Mouse (Mus musculus) gastrocnemius, adult 8-10 months (tissue): ENCODE measurements around the gene Sergef. TPM values are rescaled to one million over a fixed set of nuclear protein-coding genes. Genes with fewer than 3 reads are reported as not detected.
A peak's percentile ranks its signal among the peaks of the same experiment; 100 is the strongest.

Experiments
- DNase-seq, 2 experiments: peaks; one replicate each; pipeline ENCODE4 v3.0.0; 2022; ENCODE audit warnings: low spot score in 2 of 2
- total RNA-seq, 4 experiments: library from RNA; stranded (reverse); gene quantifications; 2 replicates each; pipeline ENCODE4 v1.2.4; 2022

Gene Sergef
- total RNA-seq, 4 experiments from 2014 or later: 1.5 to 3.8 (median 3.1) TPM

DNA sequence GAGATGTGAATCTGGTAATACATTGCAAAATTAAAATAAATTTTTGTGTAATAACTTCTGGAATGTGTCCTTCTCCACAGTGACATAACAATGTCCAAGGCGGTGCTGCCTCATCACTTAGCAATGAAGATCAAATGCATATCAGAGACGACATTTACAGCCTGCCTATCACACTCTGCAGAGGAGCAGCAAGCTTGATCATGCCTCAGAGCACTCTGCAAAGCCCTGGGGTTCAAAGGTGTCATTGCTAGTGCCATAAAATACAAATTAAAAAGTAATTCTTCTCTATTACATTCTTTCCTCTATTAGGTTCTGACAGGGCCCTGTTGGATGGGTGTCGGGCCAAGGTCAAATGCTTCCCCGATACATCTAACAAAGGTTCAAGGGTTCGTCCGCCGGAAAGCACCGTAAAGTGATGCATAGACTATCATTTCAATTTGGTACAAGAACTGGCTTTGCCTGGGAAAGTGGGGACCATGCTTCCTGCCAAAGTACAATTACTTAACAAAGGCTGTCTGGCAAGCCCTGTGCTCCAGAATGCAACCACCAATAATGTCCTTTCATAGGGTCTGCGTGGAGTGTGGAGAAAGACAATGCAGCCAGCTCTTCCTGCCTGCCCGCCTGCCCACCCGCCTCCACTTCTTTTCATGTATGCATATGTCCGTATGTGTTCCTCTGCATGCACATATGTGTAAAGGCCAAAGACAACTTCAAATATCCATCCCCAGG is 130.9 kb downstream of the Sergef start:
- DNase-seq: no peak

DNA sequence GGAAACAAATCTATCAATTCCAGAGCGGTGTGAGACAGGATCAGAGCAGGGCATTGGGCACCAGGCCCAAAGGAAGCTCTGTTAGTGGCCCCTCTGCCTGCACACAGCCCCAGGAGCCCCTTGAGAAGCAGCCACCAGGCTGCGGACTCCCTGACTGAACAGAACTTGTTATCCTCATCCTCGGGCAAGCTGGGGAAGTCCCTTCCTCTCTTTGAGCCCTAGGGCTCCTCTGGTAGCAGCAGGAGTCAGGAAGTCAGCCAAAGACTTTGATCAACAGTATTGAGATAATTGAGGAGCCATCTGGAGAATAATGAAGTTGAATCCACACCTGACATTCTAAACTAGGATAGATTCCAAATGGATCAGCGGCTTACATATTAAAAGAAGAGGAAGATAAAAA is 135.4 kb downstream of the Sergef start:
- no peak for DNase-seq

DNA sequence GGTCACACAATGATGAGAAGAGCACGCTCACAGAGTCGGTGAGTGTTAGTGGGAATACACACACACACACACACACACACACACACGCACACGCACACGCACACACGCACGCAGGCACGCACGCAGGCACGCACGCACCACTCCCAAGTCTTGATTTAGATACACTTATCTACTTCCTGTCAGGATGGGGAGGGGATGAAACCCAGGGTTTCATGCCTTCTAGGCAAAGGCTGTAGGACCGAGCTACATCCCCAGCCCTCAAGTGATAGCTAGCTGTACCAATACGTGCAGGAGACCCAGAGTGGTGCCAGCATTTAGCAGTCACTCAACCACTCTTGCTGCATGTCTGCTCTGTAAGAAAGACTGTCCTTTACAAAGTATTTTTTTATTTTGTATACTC is 137.0 kb downstream of the Sergef start:
- DNase-seq: no peak

GRCm38 (mm10) chr7:46501458-46501857 is 138.1 kb downstream of the Sergef start:
- no peak for DNase-seq

DNA sequence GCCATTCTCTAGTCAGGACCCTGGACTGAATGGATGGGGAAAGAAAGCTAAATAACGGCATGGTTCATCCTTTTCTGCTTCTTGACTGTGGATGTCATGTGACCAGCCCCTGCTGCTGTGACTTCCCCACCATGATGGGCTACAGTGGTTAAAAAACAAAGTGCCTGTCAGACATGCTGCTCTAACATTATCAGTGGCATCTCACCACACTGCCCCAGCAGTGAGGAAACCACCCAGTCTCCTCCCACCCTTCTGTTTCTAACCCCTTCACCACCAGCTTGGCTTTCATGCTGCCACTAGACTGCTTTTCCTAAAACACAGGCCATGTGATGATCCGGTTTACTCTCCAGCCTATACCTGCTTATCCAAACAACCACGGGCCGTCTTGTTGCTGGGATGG is 140.0 kb downstream of the Sergef start:
- DNase-seq: no peak

DNA sequence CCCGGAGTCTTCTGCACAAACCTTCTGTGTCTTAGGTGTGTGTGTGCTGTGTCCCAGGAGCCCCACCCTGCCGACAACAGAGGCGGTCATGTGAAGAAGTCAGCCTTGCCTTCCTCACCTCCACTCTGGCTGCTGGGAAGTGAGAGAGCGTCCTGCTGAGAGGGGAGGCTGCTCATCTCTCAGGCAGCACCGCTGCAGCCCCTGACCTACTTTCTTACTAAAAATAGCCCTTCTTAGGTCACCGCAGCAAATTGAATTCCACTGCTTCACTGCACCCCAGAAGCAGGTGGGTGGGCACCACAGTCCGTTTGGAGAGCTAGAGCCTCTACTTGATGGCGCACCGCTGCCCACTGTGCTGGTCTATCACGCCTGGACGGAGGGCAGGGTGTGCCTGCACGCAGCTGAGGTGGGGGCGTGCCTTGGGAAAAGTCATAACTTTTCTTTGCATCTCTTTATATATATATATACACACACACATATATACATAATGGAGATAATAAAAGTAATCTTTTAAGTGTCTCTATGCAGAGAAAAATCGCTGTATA is 147.4 kb downstream of the Sergef start:
- no peak for DNase-seq

- no peak for DNase-seq
Measured at GRCm38 (mm10) chr7:46487354-46487753, 152.3 kb downstream of the Sergef start.

DNA sequence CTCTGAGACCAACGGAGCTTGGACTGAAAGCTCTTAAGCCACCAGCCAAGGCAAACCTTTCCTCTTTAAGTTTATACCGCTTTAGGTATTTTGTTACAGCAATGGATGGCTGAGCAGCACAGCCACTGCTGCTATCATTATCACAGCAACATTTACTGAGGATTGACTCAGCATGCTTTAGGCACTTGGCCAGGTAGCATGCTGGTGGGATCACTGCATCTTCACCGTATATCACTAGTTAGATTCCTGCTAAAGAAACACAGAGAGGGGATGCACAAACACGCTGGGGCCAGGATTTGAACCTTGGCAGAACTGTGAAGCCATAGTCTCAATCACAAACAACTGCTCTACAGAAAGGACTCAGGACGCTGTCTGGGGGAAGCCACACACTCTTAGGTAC is 152.8 kb downstream of the Sergef start:
- no peak for DNase-seq

- no peak for DNase-seq
Measured at GRCm38 (mm10) chr7:46484223-46484622, 155.4 kb downstream of the Sergef start.

DNA sequence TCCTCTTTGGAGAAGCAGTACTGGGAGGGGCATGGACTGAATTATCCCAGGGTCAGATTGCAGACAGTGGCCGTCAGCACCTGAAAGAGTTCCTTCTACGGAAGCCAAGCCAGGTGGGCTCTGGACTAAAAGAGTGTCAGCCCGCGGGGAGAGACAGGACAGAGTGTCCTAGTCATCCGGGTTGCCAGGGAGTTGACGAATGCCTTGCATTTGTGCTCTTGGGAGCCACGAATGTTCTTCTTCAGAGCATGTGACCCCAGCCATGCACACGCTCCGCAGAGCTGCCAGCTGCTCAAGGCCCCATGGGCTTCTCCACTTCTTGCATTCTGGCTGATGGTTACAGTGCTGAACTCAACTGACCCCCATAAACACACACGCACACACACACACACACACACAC is 156.6 kb downstream of the Sergef start:
- DNase-seq: peak; percentile 15 to 18

GRCm38 (mm10) chr7:46482099-46482531 is 157.5 kb downstream of the Sergef start:
- peak; percentile 37 to 65 for DNase-seq

GRCm38 (mm10) chr7:46479793-46480192 is 159.8 kb downstream of the Sergef start:
- no peak for DNase-seq

- no peak for DNase-seq
Measured at GRCm38 (mm10) chr7:46477456-46477855, 162.2 kb downstream of the Sergef start.

DNA sequence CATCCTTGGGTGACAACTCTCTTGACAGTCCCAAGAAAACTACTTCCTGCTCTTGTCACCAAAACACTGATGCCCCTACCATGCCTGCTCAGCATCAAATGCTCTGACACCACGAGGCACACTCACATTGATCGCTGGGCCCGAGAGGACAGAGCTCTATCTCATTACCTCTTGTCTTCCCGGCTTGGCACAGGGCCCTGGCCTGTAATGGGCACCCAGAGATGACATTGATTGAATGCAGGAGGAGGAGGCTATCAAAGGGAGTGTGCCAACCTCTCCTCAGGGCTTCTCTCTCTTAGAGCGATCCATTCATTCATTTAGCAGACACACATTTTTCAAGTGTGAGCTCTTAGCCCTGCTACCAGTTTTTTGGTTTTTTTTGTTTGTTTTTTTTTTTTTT is 164.1 kb downstream of the Sergef start:
- no peak for DNase-seq

GRCm38 (mm10) chr7:46473141-46473540 is 166.5 kb downstream of the Sergef start:
- DNase-seq: no peak

- DNase-seq: no peak
Measured at GRCm38 (mm10) chr7:46471054-46471737, 168.4 kb downstream of the Sergef start.

DNA sequence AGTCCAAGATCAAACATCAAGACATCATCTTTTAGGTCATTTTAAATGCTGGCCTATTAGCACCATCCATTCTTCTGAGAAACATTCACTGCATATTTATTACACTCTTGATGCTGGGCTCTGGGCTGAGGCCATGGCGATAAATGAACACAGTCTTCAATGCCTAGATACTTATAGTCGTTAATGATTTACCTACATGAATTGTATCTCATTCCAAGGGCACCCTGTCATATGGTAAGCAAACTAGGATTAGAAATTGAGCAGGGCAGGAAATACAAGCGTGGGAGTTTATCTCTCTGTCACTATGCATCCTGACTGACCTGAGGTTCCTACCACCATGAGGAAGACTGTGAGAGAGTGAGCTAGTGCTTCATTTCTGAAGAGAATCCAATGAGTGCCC is 170.1 kb downstream of the Sergef start:
- no peak for DNase-seq

GRCm38 (mm10) chr7:46466422-46466981 is 173.1 kb downstream of the Sergef start:
- no peak for DNase-seq

DNA sequence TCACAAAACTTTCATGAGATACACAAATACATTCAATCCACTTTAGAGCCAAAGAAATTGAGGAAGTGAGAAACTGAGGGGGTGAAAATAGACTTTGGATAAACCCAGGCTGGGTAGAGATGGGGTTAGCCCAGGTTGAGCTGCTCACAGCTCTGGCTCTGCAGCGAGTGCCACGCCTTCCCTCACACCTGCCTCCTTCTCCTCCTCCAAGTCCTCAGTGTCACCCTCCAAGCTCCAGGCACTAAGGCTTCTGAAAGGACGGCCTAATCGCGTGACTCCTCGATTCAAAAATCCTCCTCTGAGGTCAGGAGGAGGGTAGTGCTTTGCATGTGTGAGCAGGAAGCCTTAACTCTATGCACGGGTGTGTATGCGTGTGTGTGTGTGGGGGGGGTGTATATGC is 176.5 kb downstream of the Sergef start:
- DNase-seq: no peak

DNA sequence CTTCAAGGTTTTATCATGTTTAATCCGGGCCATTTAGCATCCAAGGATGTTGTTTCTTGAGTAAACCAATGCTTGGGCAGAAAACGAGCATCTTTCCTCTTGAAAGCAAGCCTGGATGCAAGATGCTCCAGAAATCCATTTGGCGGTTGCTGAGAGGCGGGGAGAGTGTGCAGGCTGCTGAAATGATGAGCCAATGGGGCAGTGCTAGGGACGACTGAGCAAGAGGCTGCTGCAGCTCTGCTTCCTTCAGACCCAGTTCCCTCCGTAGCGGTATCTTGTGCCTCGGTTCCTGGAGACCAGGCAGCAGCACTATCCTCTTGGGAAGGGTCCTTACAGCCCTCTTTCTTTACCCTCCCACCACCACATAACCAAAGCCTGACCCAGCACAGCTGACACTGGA is 177.3 kb downstream of the Sergef start:
- no peak for DNase-seq

- DNase-seq: no peak
Measured at GRCm38 (mm10) chr7:46459605-46460245, 179.9 kb downstream of the Sergef start.

DNA sequence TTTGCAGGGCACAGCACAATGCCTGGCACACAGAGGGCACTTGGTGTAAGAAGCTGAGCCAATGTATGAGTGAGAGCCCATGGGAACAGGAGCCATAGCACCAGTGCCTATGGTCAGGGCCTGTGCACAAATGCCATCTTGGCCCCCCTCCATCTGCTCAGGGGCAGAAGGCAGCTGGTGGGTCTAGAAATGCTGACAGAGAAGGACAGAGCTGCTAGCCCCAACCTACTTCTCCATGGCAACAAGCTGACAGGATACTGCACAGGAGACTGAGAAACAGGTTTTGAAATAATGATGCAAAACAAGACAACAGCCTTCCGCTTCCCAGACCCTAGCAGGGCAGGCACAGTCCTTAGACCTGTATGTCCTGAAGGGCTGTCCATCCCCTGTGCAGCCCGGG is 180.4 kb downstream of the Sergef start:
- no peak for DNase-seq
